Mouse (Mus musculus): Measurements from ENCODE around the gene Mcrip2. TPM values are rescaled to one million over a fixed set of nuclear protein-coding genes. Genes with fewer than 3 reads are reported as not detected.
A peak's percentile ranks its signal among the peaks of the same experiment; 100 is the strongest.

Gene Mcrip2
- 133 and 201 TPM in 2 replicates for polyA plus RNA-seq (2016; fragmentation: Nextera tagmentation; extraction: Ambion mirVana)

DNA sequence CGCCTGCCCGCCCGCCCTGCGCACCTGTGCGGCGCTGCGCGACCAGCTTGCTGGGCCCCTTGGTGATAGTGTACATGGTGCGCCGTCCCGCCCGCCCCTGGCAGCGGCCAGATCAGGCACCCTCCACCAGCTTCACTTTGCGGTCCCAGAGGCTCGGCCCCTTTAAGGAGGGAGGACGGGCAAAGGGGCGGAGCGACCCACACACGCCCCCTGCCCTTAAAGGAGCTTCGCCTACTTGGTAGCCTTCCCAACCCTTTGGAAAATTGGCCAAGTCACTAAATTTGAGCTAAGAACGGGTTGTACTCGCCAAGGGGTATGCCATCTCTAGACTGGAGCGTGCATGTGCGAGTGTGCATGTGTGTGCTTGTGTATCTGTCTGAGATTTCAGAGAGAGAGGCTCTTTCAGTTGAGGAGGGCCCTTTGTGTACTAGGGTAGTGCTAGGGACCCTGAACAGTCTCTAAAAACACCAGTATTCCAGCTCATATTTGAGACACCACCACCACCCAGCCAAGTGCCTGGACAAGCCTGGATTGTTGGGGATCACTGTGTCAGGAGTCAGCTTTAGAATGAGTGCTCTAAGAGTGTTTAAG lies at the start of gene Mcrip2:
Mcrip2 (minus strand) TSS at position 164 of the 591 bp plus-strand sequence.
- Histone ChIP-seq H3K27ac (peak within 1 kb of the TSS; percentile 92), H3K4me1 (peaks cover 38% of the 10 kb centered on the region), H3K36me3 (peaks cover 29% of the 10 kb centered on the region), H3K9me3 (no peaks in the 10 kb centered on the region), H3K4me3 (peak within 1 kb of the TSS; percentile 79), H3K27me3 (ENCODE audit: insufficient read depth, poor library complexity, severe bottlenecking) (no peaks in the 10 kb centered on the region)
- DNase-seq (ENCODE audit: low spot score), result peak; percentile 93
- WGBS, result under 1% methylated on average over 24 of the region's 24 CpGs

DNA sequence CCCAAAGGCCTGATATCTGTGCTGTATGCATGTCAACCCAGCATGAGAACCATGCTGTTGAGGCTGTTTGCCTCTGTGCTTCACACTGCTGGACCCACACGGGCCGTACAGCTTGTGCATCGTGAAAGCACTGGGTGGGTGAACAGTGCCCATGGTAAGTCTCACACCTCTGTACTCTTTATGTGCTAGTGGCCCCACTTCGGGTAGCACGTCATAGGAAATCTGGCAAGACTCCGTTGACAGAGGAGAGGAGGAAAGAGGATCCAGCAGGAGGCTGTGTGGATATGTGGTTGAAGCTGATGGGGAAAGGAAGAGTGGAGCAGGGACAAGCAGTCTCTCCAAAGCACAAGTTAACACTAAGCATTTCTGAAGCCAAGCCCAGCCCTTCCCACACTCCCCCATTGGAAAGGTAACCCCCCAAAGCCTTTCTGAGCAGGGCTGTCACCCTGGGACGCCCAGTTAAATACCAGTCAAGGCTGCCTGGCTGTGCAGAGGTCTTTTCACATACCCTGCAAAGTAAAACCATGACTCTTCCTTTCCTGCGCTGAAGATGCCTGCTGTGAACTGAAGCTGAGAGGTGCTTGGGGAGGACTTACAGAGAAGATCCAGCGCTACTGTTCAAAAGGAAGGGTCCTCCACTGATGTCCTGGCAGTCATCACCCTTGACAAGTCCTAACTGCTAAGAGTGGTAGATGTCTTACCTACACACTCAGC lies 49.6 kb upstream of the Mcrip2 start:
- Histone ChIP-seq H3K27ac (peak overlapping the region; percentile 92; the same call in 1 of the 2 replicates), H3K4me3 (peak overlapping the region; percentile 96), H3K27me3 (ENCODE audit: insufficient read depth, poor library complexity, severe bottlenecking) (no peaks in the 10 kb centered on the region), H3K4me1 (peaks cover 47% of the 10 kb centered on the region), H3K9me3 (no peaks in the 10 kb centered on the region), H3K36me3 (peaks cover 14% of the 10 kb centered on the region)
- WGBS, result 75% methylated on average over 9 of the region's 9 CpGs
- DNase-seq (ENCODE audit: low spot score), result no peak

DNA sequence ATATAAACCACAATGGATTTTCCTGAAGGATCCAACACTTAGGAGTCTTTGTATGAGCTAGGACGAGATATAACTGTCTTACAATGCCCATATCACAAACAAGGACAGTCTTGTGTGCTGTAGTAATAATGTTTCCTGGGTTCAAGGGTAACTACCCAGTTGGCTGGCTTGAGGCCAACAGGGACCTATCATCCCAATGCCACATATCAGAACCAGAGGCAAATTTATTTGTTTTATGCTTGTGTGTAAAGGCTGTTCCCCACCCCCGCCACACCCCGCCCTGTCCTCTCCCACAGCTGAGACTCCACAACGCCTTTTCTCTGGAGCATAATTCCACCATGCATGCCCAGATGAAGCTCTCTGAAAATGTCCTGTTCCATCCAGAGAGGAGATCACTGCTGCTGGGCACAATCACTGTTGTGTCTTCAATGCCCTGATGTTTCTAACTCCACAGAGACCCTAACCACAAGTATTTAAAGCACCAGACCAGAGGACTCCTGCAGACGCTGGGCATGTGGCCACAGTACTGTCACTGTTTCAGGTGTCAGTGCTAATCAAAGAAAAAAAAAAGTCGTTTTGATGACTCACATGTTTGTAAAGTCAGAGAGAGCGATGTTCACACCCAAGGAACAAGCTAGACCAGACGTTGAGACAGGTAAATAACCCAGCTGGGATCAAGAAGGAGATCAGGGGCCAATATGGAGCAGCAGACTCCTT lies 48.5 kb upstream of the Mcrip2 start:
- no peaks in the 10 kb centered on the region for H3K27me3 ChIP-seq (ENCODE audit: insufficient read depth, poor library complexity, severe bottlenecking)
- DNase-seq (ENCODE audit: low spot score), result no peak
- 85% methylated on average over 8 of the region's 8 CpGs for WGBS
- H3K4me3 ChIP-seq, result no peak overlapping the region
- peaks cover 49% of the 10 kb centered on the region for H3K4me1 ChIP-seq
- H3K27ac ChIP-seq, result no peak overlapping the region
- no peaks in the 10 kb centered on the region for H3K9me3 ChIP-seq
- H3K36me3 ChIP-seq, result peaks cover 14% of the 10 kb centered on the region

DNA sequence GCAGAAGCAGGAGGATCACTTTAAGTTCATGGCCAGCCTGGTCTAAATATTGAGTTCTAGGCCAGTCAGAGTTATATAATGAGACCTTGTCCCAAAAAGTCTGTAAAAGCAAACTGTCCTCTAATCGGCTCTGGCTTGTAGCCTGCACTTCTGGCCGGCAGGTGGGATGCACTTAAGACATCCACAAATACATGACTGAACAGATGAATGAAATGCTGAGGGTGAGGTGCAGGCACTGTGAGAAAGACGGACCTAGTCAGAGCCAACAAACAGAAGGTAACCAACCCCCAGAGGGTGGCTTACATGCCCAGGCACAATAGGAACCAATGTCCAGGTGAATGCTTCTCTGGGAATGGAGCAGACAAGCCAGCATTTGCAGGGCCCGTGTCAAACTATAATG lies 45.7 kb upstream of the Mcrip2 start:
- Histone ChIP-seq H3K4me1 (peaks cover 43% of the 10 kb centered on the region), H3K36me3 (peaks cover 14% of the 10 kb centered on the region), H3K27me3 (ENCODE audit: insufficient read depth, poor library complexity, severe bottlenecking) (no peaks in the 10 kb centered on the region), H3K4me3 (no peak overlapping the region), H3K27ac (peak overlapping the region; percentile 7; the same call in 1 of the 2 replicates), H3K9me3 (no peaks in the 10 kb centered on the region)
- DNase-seq (ENCODE audit: low spot score), result no peak
- WGBS, result 76% methylated on average over 4 of the region's 4 CpGs

DNA sequence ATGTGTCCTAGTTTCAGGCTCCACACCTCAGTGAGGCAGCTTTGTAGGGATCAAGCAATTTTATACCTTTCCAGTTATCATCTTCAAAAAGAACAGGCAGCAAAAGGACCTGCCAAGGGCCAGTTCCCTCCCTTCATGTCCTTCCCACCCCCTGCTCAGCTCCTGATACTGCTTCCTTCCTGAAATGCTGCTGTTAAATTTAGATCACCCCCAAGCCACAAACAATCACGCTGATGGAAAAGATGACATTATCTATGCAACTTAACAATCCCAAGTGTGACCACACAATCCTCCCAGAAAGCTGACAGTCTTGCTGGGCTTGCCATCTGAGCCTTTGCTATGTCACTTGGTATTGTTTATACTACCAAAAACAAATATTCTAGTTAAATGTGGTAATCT lies 45.3 kb upstream of the Mcrip2 start:
- WGBS, result 18% methylated on average over 1 of the region's 1 CpGs
- Histone ChIP-seq H3K36me3 (peaks cover 14% of the 10 kb centered on the region), H3K4me1 (peaks cover 39% of the 10 kb centered on the region), H3K27ac (0 out of 2 replicates have a peak overlapping the region, but pooled peaks have one; percentile 29), H3K9me3 (no peaks in the 10 kb centered on the region), H3K27me3 (ENCODE audit: insufficient read depth, poor library complexity, severe bottlenecking) (no peaks in the 10 kb centered on the region), H3K4me3 (no peak overlapping the region)
- DNase-seq (ENCODE audit: low spot score), result no peak

DNA sequence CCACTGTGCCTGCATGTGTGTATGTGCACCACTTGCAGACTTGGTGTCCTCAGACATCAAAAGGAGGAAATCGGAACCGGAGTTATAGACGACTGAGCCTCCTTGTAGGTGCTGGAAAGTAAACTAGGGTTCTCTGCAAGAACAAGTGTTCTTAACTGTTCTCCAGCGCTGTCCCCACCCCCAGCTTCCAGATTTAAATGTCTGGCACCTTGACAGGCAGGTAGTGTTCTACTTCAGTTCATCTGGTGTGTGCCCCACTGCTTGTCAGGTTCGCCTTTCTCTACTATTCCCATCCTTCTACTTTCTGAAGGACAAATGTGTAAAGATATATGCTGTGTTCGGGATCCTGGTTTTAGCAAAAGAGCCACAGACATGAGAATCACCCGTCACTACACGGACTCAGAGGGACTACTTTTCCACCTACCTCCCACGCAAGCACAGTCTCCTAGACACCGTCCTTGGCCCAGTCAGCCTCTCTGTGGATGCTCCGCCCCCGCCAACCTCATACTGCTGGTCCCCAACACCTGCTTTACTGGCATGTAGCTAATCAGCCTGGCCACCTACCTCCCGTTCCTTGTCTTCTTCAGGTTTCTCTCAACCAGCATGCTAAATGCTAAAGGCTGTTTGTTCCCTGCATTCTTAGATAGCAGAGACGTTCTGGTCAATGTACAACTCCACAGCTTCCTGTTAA lies 44.8 kb upstream of the Mcrip2 start:
- Histone ChIP-seq H3K27ac (0 out of 2 replicates have a peak overlapping the region, but pooled peaks have one; percentile 29), H3K4me3 (no peak overlapping the region), H3K27me3 (ENCODE audit: insufficient read depth, poor library complexity, severe bottlenecking) (no peaks in the 10 kb centered on the region), H3K9me3 (no peaks in the 10 kb centered on the region), H3K36me3 (peaks cover 14% of the 10 kb centered on the region), H3K4me1 (peaks cover 34% of the 10 kb centered on the region)
- DNase-seq (ENCODE audit: low spot score), result no peak
- 72% methylated on average over 14 of the region's 14 CpGs for WGBS

DNA sequence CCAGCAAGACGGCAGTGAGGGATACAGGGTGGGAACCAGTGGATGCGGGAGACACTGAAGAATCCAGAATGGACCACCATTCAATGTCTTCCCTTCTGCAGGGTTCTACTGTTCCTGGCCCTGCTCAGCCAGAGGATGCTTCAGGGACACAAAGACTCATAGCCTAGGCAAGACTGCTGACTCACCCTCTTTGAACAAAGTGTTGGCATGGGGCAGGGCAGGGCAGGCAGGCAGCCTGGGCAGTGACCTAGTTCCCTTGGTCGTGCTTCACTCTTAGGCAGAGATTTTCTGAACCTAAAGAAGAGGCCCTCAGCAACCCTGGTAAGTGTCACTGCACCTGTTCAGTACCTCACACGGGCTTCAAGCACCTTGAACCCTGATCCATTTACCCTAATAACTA lies 43.3 kb upstream of the Mcrip2 start:
- H3K4me1 ChIP-seq, result peaks cover 25% of the 10 kb centered on the region
- H3K27me3 ChIP-seq (ENCODE audit: insufficient read depth, poor library complexity, severe bottlenecking), result no peaks in the 10 kb centered on the region
- no peaks in the 10 kb centered on the region for H3K9me3 ChIP-seq
- no peak overlapping the region for H3K4me3 ChIP-seq
- no peak for DNase-seq (ENCODE audit: low spot score)
- peaks cover 8% of the 10 kb centered on the region for H3K36me3 ChIP-seq
- H3K27ac ChIP-seq, result no peak overlapping the region
- 86% methylated on average over 4 of the region's 4 CpGs for WGBS

DNA sequence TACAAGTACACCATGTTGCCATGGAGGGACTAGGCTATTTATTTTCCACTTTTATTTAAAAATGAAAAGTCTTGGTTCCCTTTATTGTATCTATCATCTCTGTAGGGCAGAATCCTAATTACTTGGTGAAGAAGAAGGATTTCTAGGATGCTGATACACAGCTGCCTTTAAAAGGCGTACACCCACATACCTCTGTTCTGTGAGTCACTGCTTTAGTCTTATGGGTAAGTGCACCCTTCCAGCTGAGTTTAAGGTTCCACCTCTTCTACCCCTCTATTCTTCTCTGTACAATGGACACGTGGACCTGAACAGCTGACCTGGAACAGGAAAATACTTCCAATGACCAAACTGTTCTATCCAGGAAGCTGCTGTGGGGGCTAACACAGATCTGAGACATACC lies 39.1 kb upstream of the Mcrip2 start:
- no peak for DNase-seq (ENCODE audit: low spot score)
- no peak overlapping the region for H3K4me3 ChIP-seq
- H3K9me3 ChIP-seq, result no peaks in the 10 kb centered on the region
- no peaks in the 10 kb centered on the region for H3K4me1 ChIP-seq
- H3K27me3 ChIP-seq (ENCODE audit: insufficient read depth, poor library complexity, severe bottlenecking), result no peaks in the 10 kb centered on the region
- peaks cover 10% of the 10 kb centered on the region; the same call in 1 of the 2 replicates for H3K36me3 ChIP-seq
- 85% methylated on average over 2 of the region's 2 CpGs for WGBS
- no peak overlapping the region for H3K27ac ChIP-seq

DNA sequence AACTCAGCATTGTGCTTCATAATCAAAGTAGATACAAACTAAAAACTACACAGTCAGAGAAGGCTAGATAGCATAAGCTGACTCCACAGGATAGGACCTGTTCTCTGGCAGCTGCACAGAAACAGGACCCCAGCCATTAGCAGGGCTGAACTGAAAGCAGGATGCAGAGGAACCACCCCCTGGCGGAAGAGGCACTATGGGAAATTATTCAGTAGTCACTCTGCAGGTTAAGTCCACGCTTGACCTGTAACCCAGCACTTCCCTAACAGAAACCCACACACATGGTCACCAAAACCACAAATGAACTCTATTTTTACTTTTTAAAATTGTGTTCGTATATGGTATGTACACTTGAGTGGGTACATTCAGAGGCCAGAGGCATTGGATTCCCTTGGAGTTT lies 34.5 kb upstream of the Mcrip2 start:
- H3K4me1 ChIP-seq, result no peaks in the 10 kb centered on the region
- peaks cover 25% of the 10 kb centered on the region for H3K36me3 ChIP-seq
- H3K27me3 ChIP-seq (ENCODE audit: insufficient read depth, poor library complexity, severe bottlenecking), result no peaks in the 10 kb centered on the region
- 80% methylated on average over 3 of the region's 3 CpGs for WGBS
- H3K9me3 ChIP-seq, result no peaks in the 10 kb centered on the region
- H3K4me3 ChIP-seq, result no peak overlapping the region
- no peak for DNase-seq (ENCODE audit: low spot score)
- no peak overlapping the region for H3K27ac ChIP-seq

DNA sequence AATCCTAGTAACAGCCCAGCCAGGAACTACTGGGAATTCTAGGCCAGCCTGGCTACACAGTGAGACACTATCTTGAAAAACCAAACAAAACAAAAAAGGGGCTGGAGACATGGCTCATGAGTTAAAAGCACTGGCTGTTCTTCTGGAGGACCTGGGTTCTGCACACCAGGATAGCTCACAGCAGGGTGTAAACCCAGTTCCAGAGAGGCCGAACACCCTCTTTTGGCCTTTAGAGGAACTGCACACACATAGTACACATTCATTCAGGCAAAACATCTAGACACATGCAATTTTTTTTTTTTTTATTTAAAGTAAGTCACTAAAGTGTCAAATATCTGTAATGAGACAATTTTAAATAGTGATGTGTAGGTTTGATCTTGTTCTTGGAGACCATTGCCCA lies 31.6 kb upstream of the Mcrip2 start:
- H3K9me3 ChIP-seq, result no peaks in the 10 kb centered on the region
- no peak overlapping the region for H3K27ac ChIP-seq
- DNase-seq (ENCODE audit: low spot score), result no peak
- H3K4me1 ChIP-seq, result peaks cover 15% of the 10 kb centered on the region
- 88% methylated on average over 1 of the region's 1 CpGs for WGBS
- no peaks in the 10 kb centered on the region for H3K27me3 ChIP-seq (ENCODE audit: insufficient read depth, poor library complexity, severe bottlenecking)
- H3K36me3 ChIP-seq, result peaks cover 15% of the 10 kb centered on the region
- H3K4me3 ChIP-seq, result no peak overlapping the region

DNA sequence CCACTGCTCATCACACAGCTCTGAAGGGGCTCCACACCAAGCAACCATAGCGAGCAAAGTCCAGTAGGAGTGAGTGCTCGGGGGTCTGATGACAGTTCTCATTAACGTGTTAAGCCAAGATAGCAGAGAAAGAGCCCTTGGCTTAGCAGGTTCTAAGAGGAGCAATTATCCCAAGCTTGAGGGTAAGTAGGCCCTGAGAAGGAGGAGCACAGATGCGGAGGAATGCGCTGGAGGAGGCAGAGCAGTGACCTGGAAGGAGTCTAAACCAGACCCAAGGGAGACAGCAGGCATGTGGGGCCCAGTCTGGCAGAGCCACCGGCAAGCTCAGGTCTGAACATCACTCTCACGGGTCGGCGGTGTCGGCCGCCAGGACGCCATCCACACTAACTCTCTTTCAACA lies 27.3 kb upstream of the Mcrip2 start:
- Histone ChIP-seq H3K9me3 (no peaks in the 10 kb centered on the region), H3K36me3 (peaks cover 11% of the 10 kb centered on the region), H3K4me1 (peaks cover 20% of the 10 kb centered on the region), H3K27ac (peak overlapping the region; percentile 36; the same call in 1 of the 2 replicates), H3K27me3 (ENCODE audit: insufficient read depth, poor library complexity, severe bottlenecking) (no peaks in the 10 kb centered on the region), H3K4me3 (no peak overlapping the region)
- WGBS, result 63% methylated on average over 12 of the region's 12 CpGs
- DNase-seq (ENCODE audit: low spot score), result no peak

DNA sequence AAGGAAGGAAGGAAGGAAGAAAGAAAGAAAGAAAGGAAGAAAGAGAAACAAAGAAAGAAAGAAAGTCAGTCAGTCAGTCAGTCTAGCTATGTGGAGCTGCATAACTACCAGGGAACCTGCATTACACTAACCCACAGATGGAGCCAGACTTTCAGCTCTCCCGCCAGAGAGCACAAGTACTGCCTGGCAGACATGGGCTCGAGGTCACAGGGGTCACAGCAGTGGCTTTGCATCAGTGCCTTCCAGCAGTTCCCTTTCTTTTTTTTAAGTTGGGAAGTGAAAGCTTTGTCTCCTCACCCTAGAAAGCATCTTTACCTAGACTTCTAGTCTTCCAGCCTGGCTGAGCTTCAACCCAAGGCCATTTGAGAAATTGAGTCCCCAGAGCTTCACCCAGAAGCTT lies 26.9 kb upstream of the Mcrip2 start:
- no peak for DNase-seq (ENCODE audit: low spot score)
- Histone ChIP-seq H3K4me3 (no peak overlapping the region), H3K9me3 (no peaks in the 10 kb centered on the region), H3K4me1 (peaks cover 20% of the 10 kb centered on the region), H3K36me3 (peaks cover 7% of the 10 kb centered on the region), H3K27ac (peak overlapping the region; percentile 36; the same call in 1 of the 2 replicates), H3K27me3 (ENCODE audit: insufficient read depth, poor library complexity, severe bottlenecking) (no peaks in the 10 kb centered on the region)
- WGBS, result 37% methylated on average over 2 of the region's 2 CpGs

All from heart, embryonic 10.5 days (tissue).